Mouse (Mus musculus) retina, postnatal 7 days (tissue): ENCODE data around the gene H3f3b.

ENCODE experiments used
- DNase-seq: peaks from one replicate; pipeline ENCODE4 v3.0.0-alpha.2; 2012; ENCODE audit warnings: low read depth, low spot score

H3f3b gene

GRCm38 (mm10) chr11:116027756-116028155 is at the start of gene H3f3b:
Gene H3f3b (minus strand): TSS chr11:116027962.
- no peak for DNase-seq

GRCm38 (mm10) chr11:116076836-116077235 is 49.1 kb upstream of the H3f3b start:
- no peak for DNase-seq

- no peak for DNase-seq
Measured at GRCm38 (mm10) chr11:116076266-116076540, 48.4 kb upstream of the H3f3b start.

GRCm38 (mm10) chr11:116075539-116076265 is 47.9 kb upstream of the H3f3b start:
- DNase-seq, result no peak

DNA sequence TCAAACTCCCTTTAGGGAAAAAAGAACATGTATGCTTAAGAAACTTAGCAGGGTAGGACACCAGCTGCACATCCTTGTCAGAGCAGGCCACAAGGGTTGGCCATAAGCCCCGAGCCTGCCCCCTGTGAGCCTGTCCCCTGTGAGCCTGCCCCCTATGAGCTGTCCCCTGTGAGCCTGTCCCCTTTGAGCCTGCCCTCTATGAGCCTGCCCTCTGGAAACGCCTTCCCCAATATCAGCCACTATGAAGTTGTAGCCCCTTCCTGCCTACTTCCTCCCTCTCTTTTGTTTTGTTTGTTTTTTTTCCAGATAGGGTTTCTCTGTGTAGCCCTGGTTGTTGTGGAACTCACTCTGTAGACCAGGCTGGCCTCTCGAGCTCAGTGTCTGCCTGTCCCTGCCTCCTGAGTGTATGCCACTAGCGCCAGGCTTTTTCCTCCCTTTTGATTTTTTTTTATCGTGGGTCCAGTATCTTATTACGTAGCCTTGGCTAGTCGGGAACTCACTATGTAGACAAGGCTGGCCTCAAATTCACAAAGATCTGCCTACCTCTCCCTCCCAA is 46.8 kb upstream of the H3f3b start:
- no peak for DNase-seq

- DNase-seq, result no peak
Measured at GRCm38 (mm10) chr11:116072608-116073007, 44.8 kb upstream of the H3f3b start.

DNA sequence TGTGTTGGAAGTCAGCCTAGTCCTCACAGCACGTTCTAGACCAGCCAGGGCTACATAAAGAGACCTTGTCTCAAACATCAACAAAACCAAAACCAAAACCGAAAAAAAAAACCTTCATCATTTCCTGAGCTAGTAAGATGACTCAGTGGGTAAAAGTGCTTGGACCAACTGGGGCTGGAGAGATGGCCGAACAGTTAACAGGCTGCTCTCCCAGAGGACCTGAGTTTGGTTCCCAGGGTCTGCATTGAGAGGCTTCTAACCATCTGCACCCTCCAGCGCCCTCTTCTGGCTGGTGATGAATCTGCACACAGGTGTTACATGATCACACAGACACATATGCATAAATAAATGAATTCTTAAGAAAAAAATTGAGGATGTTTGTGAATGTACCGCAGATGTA is 43.7 kb upstream of the H3f3b start:
- DNase-seq, result no peak

- DNase-seq, result no peak
Measured at GRCm38 (mm10) chr11:116065345-116065744, 37.6 kb upstream of the H3f3b start.

- no peak for DNase-seq
Measured at GRCm38 (mm10) chr11:116064187-116064867, 36.6 kb upstream of the H3f3b start.

DNA sequence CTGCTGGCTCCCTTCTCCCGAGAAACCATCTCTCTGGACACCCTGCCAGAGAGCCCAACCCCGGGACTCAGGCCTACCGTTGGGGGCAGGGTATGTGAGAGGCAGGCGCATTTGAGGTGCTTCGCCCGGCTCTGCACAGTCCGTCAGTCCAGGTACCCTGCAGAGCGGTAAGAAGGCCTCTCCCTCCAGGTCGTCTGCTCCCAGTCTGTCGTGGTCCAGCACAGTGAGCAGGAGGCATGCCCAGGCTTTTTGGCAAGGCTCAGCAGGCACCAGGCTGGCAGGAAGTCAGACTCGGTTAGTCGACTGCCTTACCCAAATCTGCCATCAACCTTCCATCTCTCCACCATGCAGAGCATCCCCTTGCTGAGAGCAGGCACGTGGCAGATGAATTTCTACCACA is 35.8 kb upstream of the H3f3b start:
- DNase-seq, result no peak

- no peak for DNase-seq
Measured at GRCm38 (mm10) chr11:116062521-116062920, 34.8 kb upstream of the H3f3b start.

DNA sequence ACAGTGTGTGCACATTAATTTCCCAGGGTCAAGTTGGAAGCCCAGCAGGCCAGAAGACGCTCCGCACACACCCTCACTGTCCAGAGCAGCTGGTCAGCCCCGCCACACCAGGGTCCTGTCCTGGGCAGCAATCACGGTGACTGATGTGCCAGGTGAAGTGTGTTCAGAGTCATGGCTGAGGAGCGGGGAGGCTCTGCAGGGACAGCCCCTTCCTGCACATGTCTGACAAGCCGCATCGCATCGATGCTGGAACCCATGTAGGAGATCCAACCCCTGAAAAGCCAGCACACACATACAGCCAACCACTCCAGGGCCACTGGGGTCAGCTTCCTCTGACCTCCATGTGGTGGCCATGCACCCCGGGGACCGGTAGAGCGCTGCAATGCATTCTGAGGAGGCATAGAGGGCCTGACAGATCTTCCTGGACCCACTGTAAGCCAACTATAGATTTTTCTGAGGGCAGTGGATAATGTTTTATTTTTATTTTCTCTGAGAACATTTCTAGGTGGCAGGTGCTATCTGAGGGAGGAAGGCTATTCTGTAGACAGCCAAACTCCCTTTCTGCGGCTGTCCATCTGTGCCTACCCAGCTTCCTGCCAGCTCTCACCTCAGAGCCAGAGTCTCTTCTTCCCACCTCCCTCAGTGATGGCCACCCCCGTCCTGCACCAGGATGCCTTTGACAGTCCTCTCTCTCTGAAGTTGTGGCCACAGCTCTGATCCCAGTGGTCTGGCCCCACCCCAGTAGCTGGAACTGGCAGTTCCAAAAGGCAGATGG is 34.1 kb upstream of the H3f3b start:
- DNase-seq, result no peak

DNA sequence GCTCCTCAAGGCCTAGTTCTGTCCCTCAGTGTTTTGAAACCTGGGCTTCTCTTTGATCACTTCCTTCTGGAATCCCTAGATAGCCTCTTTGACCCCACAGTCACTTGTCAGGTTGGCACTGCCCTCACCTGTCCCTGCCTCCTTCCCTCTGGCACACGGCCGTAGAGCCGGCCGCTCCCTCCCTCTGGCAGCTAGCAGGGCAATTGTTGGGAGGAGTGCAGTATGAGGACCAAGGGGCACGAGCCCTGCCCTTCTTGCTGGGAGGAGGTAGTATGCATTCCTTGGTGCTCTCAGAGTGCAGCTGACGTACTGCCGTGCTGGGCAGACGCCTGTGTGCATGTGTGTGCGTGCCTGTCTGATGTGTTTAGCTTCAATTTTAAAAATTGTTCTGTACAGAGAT is 32.8 kb upstream of the H3f3b start:
- no peak for DNase-seq

GRCm38 (mm10) chr11:116059691-116060025 is 31.9 kb upstream of the H3f3b start:
- no peak for DNase-seq

DNA sequence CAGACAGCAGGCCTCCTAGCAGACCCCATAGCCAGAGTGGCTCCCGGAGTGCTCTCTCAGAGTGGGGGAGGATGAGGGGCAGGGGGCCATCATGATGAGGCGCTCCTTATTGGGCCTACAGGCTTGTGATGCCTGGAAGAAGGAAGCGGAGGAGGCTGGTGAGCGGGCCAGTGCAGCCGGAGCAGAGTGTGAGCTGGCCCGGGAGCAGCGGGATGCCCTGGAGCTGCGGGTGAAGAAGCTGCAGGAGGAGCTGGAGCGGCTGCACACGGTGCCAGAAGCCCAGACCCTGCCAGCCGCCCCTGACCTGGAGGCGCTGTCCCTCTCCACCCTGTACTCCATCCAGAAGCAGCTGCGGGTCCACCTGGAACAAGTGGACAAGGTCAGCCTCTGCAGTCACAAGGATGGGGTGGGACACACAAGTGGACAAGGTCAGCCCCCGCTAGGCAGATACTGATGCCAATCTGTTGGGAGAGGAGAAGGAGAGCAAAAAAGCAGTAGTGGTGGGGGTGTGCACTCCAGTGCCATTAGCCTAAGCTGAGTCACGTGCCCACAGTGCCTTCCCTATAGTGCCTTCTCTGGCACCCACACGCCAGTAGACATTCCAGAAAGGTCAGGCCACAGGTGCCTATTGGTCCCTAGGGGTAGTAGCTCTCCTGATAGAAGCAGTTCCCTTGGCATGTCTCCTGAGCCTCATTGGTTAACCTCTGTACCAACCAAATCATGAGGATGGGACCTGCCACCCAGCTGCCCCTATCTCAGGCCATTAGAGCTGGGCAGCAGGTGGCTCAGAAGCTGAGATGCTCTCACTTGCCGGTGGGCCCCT is 31.3 kb upstream of the H3f3b start:
- DNase-seq, result no peak

DNA sequence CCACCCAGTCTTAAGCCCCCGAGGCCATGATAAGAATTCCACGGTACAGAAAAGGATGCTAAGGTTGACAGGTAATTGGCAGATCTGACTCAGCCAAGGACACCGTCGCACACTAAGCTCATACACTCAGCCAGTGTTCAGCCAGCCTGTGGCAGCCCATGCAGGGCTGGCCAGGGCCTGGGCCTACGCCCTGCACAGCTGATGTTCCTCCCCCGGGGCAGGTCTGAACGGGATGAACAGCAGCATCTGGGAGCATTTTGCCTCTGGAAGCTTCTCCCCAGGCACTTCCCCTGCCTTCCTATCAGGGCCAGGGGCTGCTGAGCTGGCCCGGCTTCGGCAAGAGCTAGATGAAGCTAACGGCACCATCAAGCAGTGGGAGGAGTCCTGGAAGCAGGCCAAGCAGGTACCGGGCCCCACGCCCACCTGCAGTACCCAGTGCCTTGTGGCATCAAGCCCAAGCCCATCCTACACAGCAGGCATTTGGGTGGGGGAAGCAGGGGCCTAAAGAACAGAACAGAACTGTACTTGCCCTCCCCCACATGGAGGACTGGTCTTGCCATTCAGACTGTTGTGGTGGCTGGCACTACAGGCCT is 30.4 kb upstream of the H3f3b start:
- DNase-seq, result no peak

GRCm38 (mm10) chr11:116057237-116057881 is 29.6 kb upstream of the H3f3b start:
- DNase-seq, result no peak

DNA sequence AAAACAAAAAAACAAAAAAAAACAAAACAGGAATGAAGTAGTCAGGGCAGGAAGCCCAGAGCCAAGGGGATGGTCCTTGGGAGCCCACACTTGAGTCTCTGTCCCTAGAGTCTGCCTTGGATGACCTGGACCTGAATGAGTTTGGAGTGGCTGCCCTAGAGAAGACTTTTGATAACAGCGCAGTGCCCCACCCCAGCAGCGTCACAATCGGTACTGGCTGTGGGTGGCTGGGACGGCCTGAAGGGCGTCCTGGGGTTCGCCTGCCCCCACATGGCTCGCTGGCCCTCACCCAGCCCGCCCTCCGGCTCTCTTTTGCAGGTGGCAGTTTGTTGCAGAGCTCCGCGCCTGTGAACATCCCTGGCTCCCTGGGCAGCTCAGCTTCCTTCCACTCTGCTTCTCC is 28.1 kb upstream of the H3f3b start:
- no peak for DNase-seq

- DNase-seq, result no peak
Measured at GRCm38 (mm10) chr11:116053510-116054229, 25.9 kb upstream of the H3f3b start.

GRCm38 (mm10) chr11:116050196-116050595 is 22.4 kb upstream of the H3f3b start:
- no peak for DNase-seq
